Mouse (Mus musculus) liver, postnatal 0 days (tissue): Measurements from ENCODE around the gene Efcab8. TPM values are rescaled to one million over a fixed set of nuclear protein-coding genes. Genes with fewer than 3 reads are reported as not detected.

Source experiments
- ATAC-seq: fragments of 200-750 bp; cut with Nextera tagmentation; 2 replicates; pipeline ENCODE4 v1.8.0; 2017; ENCODE audit warnings: mild to moderate bottlenecking, moderate library complexity
- DNase-seq: peaks from one replicate; pipeline ENCODE4 v3.0.0-alpha.2; 2016
- H3K27ac ChIP-seq: fragments of 300-500 bp; sonication (generic); 2 replicates; pipeline ENCODE4 v1.5.1; 2014; ENCODE audit warnings: antibody characterized with exemption, moderate library complexity, mild to moderate bottlenecking, low read depth
- H3K27me3 ChIP-seq: fragments of 300-500 bp; sonication (generic); 2 replicates; pipeline ENCODE4 v1.6.1; 2014; ENCODE audit warnings: low read length, control low read depth, mixed read lengths; ENCODE audit not compliant: insufficient read depth
- H3K36me3 ChIP-seq: fragments of 300-500 bp; sonication (generic); replicated peaks from 2 replicates; pipeline ENCODE4 v1.6.1; 2014; ENCODE audit warnings: mild to moderate bottlenecking, control low read depth, low read length, moderate library complexity, mixed read lengths; ENCODE audit not compliant: insufficient read depth
- H3K4me1 ChIP-seq: fragments of 300-500 bp; sonication (generic); 2 replicates; pipeline ENCODE4 v1.6.1; 2014; ENCODE audit warnings: antibody characterized with exemption, mild to moderate bottlenecking, control low read depth; ENCODE audit not compliant: insufficient read depth
- H3K4me2 ChIP-seq: fragments of 300-500 bp; sonication (generic); 2 replicates; pipeline ENCODE4 v1.6.1; 2014; ENCODE audit warnings: low read depth, mild to moderate bottlenecking, low read length, moderate library complexity, mixed read lengths
- H3K4me3 ChIP-seq: fragments of 300-500 bp; sonication (generic); 2 replicates; pipeline ENCODE4 v1.5.1; 2014; ENCODE audit warnings: low read depth, low read length
- H3K9ac ChIP-seq: fragments of 300-500 bp; sonication (generic); replicated peaks from 2 replicates; pipeline ENCODE4 v1.6.1; 2014; ENCODE audit warnings: mild to moderate bottlenecking, moderate library complexity
- H3K9me3 ChIP-seq: fragments of 300-500 bp; sonication (generic); 2 replicates; pipeline ENCODE4 v1.6.1; 2016; ENCODE audit warnings: mild to moderate bottlenecking, control low read depth, low read length, mixed read lengths
- CTCF ChIP-seq: sonication (generic); IDR thresholded peaks from 2 replicates; pipeline ENCODE4 v1.5.1; 2016; ENCODE audit warnings: antibody characterized with exemption, low read depth
- EP300 ChIP-seq: IDR thresholded peaks from 2 replicates; pipeline ENCODE4 v1.6.1; 2016; ENCODE audit warnings: antibody characterized with exemption, low read depth, mild to moderate bottlenecking
- WGBS: fragments of 180-500 bp; shearing (Covaris S2); extraction: QIAGEN DNeasy Blood & Tissue Kit; methylation state at CpG from one replicate; pipeline ENCODE4 v1.1.7; 2014; ENCODE audit not compliant: insufficient replicate concordance; 5-methylcytosine and 5-hydroxymethylcytosine counted together
- polyA plus RNA-seq: library from polyadenylated mRNA; unstranded; fragments of >200 nt; fragmentation: Nextera tagmentation; extraction: Ambion mirVana; gene quantifications from 2 replicates; pipeline ENCODE4 v1.2.1, GENCODE M21; 2015

Efcab8 gene
- polyA plus RNA-seq, 1 experiment from 2014 or later: 0.04 TPM

- no peak overlapping the region for H3K4me2 ChIP-seq
- H3K9me3 ChIP-seq: no peaks in the 10 kb centered on the region
- no peak overlapping the region for H3K4me3 ChIP-seq
- TF ChIP-seq EP300 (no peak), CTCF (no peak)
- no peak overlapping the region for H3K27ac ChIP-seq
- no peak for ATAC-seq
- H3K27me3 ChIP-seq: no peaks in the 10 kb centered on the region
- no peak for DNase-seq
- H3K4me1 ChIP-seq: no peaks in the 10 kb centered on the region
- H3K9ac ChIP-seq: no peak overlapping the region
- WGBS: 81% methylated on average over 5 of the region's 5 CpGs
- peaks cover 90% of the 10 kb centered on the region for H3K36me3 ChIP-seq
These were observed 17.6 kb upstream of the Efcab8 start for GRCm38 (mm10) chr2:153762121-153762520.

GRCm38 (mm10) chr2:153767484-153767883 lies 12.2 kb upstream of the Efcab8 start:
- no peak for DNase-seq

GRCm38 (mm10) chr2:153768881-153769280 lies 10.8 kb upstream of the Efcab8 start:
- TF ChIP-seq CTCF: no peak
- TF ChIP-seq EP300: no peak
- H3K27me3 ChIP-seq: no peaks in the 10 kb centered on the region
- ATAC-seq: no peak
- H3K4me1 ChIP-seq: no peaks in the 10 kb centered on the region
- H3K9me3 ChIP-seq: no peaks in the 10 kb centered on the region
- WGBS: 90% methylated on average over 2 of the region's 2 CpGs
- H3K4me2 ChIP-seq: no peak overlapping the region
- DNase-seq: no peak
- peaks cover 70% of the 10 kb centered on the region for H3K36me3 ChIP-seq
- H3K9ac ChIP-seq: no peak overlapping the region
- H3K27ac ChIP-seq: no peak overlapping the region
- H3K4me3 ChIP-seq: no peak overlapping the region

More at GRCm38 (mm10) chr2:153767484-153767883, 12.2 kb upstream of the Efcab8 start:
- no peak overlapping the region for H3K27ac ChIP-seq
- TF ChIP-seq EP300 (no peak), CTCF (no peak)
- no peak overlapping the region for H3K9ac ChIP-seq
- WGBS: 69% methylated on average over 6 of the region's 6 CpGs
- ATAC-seq: no peak
- H3K9me3 ChIP-seq: no peaks in the 10 kb centered on the region
- no peaks in the 10 kb centered on the region for H3K27me3 ChIP-seq
- H3K36me3 ChIP-seq: peaks cover 72% of the 10 kb centered on the region
- no peaks in the 10 kb centered on the region for H3K4me1 ChIP-seq
- H3K4me2 ChIP-seq: no peak overlapping the region
- no peak overlapping the region for H3K4me3 ChIP-seq

GRCm38 (mm10) chr2:153772950-153773349 lies 6.8 kb upstream of the Efcab8 start:
- DNase-seq (no peak), ATAC-seq (no peak)
- no peak overlapping the region for H3K4me2 ChIP-seq
- H3K9ac ChIP-seq: no peak overlapping the region
- no peak overlapping the region for H3K27ac ChIP-seq
- H3K9me3 ChIP-seq: no peaks in the 10 kb centered on the region
- TF ChIP-seq EP300: no peak
- no peak for TF ChIP-seq CTCF
- no peaks in the 10 kb centered on the region for H3K4me1 ChIP-seq
- H3K4me3 ChIP-seq: no peak overlapping the region
- 91% methylated on average over 4 of the region's 4 CpGs for WGBS
- no peaks in the 10 kb centered on the region for H3K27me3 ChIP-seq
- H3K36me3 ChIP-seq: peaks cover 40% of the 10 kb centered on the region

GRCm38 (mm10) chr2:153775472-153775871 lies 4.3 kb upstream of the Efcab8 start:
- no peak overlapping the region for H3K27ac ChIP-seq

GRCm38 (mm10) chr2:153778638-153779362 lies 931 bp upstream of the Efcab8 start:
- TF ChIP-seq EP300: no peak
- no peak for TF ChIP-seq CTCF
- DNase-seq: peak; percentile 86
- Histone ChIP-seq H3K36me3 (peaks cover 4% of the 10 kb centered on the region; the same call in 1 of the 2 replicates), H3K4me1 (peaks cover 9% of the 10 kb centered on the region), H3K4me2 (peak overlapping the region; percentile 87), H3K9me3 (no peaks in the 10 kb centered on the region), H3K4me3 (peak overlapping the region; percentile 43), H3K27ac (peak overlapping the region; percentile 67), H3K27me3 (no peaks in the 10 kb centered on the region), H3K9ac (peak overlapping the region; percentile 51)
- 9% methylated on average over 24 of the region's 24 CpGs for WGBS
- peak; percentile 85 for ATAC-seq

More at GRCm38 (mm10) chr2:153775472-153775871, 4.3 kb upstream of the Efcab8 start:
- WGBS: 94% methylated on average over 4 of the region's 4 CpGs
- H3K4me1 ChIP-seq: peaks cover 9% of the 10 kb centered on the region
- no peak overlapping the region for H3K4me3 ChIP-seq
- H3K36me3 ChIP-seq: peaks cover 22% of the 10 kb centered on the region; the same call in 1 of the 2 replicates
- ATAC-seq: no peak
- no peak for TF ChIP-seq CTCF
- TF ChIP-seq EP300: no peak
- no peak overlapping the region for H3K9ac ChIP-seq
- no peaks in the 10 kb centered on the region for H3K9me3 ChIP-seq
- H3K4me2 ChIP-seq: no peak overlapping the region
- no peaks in the 10 kb centered on the region for H3K27me3 ChIP-seq
- DNase-seq: no peak
